Mouse (Mus musculus) limb, embryonic 12.5 days (tissue): Measurements from ENCODE around the gene Usp38. TPM values are rescaled to one million over a fixed set of nuclear protein-coding genes. Genes with fewer than 3 reads are reported as not detected.

ENCODE experiments used
- ATAC-seq: fragments of 200-750 bp; cut with Nextera tagmentation; 2 replicates; pipeline ENCODE4 v1.8.0; 2017; ENCODE audit warnings: low read depth, moderate TSS enrichment; ENCODE audit not compliant: insufficient number of reproducible peaks, insufficient read depth, low FRiP score, low TSS enrichment
- H3K27ac ChIP-seq: fragments of 300-500 bp; sonication (generic); 2 replicates; pipeline ENCODE4 v1.5.1; 2016; ENCODE audit warnings: mild to moderate bottlenecking, moderate library complexity
- H3K27me3 ChIP-seq: fragments of 300-500 bp; sonication (generic); 2 replicates; pipeline ENCODE4 v1.6.1; 2016; ENCODE audit warnings: mild to moderate bottlenecking, moderate library complexity
- H3K36me3 ChIP-seq: fragments of 300-500 bp; sonication (generic); 2 replicates; pipeline ENCODE4 v1.6.1; 2016; ENCODE audit warnings: mild to moderate bottlenecking, moderate library complexity
- H3K4me1 ChIP-seq: fragments of 300-500 bp; sonication (generic); replicated peaks from 2 replicates; pipeline ENCODE4 v1.6.1; 2016
- H3K4me2 ChIP-seq: fragments of 300-500 bp; sonication (generic); 2 replicates; pipeline ENCODE4 v1.6.1; 2016; ENCODE audit warnings: mild to moderate bottlenecking, moderate library complexity
- H3K4me3 ChIP-seq: fragments of 300-500 bp; sonication (generic); replicated peaks from 2 replicates; pipeline ENCODE4 v1.5.1; 2016; ENCODE audit warnings: mild to moderate bottlenecking
- H3K9ac ChIP-seq: fragments of 300-500 bp; sonication (generic); replicated peaks from 2 replicates; pipeline ENCODE4 v1.6.1; 2016; ENCODE audit warnings: mild to moderate bottlenecking, moderate library complexity
- H3K9me3 ChIP-seq: fragments of 300-500 bp; sonication (generic); 2 replicates; pipeline ENCODE4 v1.6.1; 2016; ENCODE audit warnings: mild to moderate bottlenecking, moderate library complexity
- WGBS: fragments of 180-500 bp; shearing (Covaris S2); methylation state at CpG from one replicate; pipeline ENCODE4 v1.1.7; 2016; 5-methylcytosine and 5-hydroxymethylcytosine counted together
- polyA plus RNA-seq: library from polyadenylated mRNA; unstranded; fragments of >200 nt; fragmentation: Nextera tagmentation; extraction: Ambion mirVana; gene quantifications from 2 replicates; pipeline ENCODE4 v1.2.1, GENCODE M21; 2016

Gene Usp38
- polyA plus RNA-seq, 1 experiment from 2014 or later, result 26.4 TPM

DNA sequence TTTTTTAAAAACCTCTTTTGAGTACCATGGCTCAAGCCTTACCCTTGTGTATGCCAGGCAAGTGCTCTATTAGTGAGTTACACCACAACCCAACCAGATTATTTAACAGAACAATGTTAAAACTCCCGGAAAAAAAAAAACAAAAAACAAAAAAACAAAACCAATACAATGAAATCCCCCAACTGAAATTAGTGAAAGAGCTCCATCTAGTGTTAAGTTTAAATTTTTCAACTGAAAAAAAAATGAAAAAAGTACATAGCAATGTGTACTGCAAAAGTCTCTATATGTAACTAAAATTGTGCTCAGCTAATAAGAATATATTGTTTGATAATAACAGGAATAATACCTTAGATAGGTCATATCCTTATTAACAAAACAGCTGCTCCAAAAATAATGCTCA, 18.1 kb downstream of the Usp38 start:
- no peaks in the 10 kb centered on the region for H3K4me1 ChIP-seq
- H3K36me3 ChIP-seq, result peaks cover 75% of the 10 kb centered on the region
- H3K27me3 ChIP-seq, result no peaks in the 10 kb centered on the region
- WGBS, result 31% methylated on average over 1 of the region's 1 CpGs
- no peak overlapping the region for H3K4me2 ChIP-seq
- no peak overlapping the region for H3K27ac ChIP-seq
- H3K9me3 ChIP-seq, result no peaks in the 10 kb centered on the region
- H3K4me3 ChIP-seq, result no peak overlapping the region
- ATAC-seq, result no peak
- no peak overlapping the region for H3K9ac ChIP-seq

DNA sequence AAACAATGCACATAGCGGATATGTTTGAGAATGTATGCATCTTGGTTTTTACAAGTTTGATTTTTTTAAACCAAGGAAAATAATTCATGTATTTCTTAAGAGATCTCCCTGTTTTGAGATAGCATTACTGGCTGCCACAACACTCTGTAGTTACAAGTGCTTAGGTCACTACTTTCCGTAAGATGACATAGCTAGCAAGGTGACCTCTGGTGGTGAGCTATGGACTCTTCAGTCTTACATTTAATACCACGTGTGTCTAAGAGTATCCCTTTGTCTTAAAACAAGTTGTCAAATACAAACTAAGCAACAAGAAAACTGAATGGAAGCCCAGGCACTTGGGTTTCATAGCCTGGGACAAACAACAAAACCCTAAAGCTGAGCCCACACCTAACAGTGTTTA, 22.8 kb downstream of the Usp38 start:
- H3K36me3 ChIP-seq, result peaks cover 78% of the 10 kb centered on the region
- 60% methylated on average over 3 of the region's 3 CpGs for WGBS
- no peak overlapping the region for H3K27ac ChIP-seq
- H3K9me3 ChIP-seq, result no peaks in the 10 kb centered on the region
- H3K4me2 ChIP-seq, result no peak overlapping the region
- H3K9ac ChIP-seq, result no peak overlapping the region
- no peak for ATAC-seq
- no peaks in the 10 kb centered on the region for H3K27me3 ChIP-seq
- no peaks in the 10 kb centered on the region for H3K4me1 ChIP-seq
- no peak overlapping the region for H3K4me3 ChIP-seq

DNA sequence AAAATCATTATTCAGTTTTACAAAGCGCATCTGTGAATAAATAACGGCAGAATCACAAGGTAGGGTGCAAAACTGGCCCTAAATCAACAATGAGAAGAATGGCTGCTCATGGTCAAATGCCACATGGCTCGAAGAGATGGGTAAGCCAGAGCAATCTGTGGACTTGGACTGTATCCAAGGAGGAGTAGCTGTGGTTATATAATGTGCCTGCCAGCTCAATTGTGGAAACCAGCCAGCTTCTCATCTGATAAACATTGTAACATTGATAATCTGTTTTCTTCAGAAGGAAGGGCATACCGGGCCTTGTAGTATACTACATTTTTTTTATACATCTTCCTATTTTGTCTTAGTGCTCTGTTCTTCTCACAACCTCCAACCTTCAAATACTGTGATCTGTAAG, 31.9 kb downstream of the Usp38 start:
- WGBS, result 92% methylated on average over 4 of the region's 4 CpGs
- Histone ChIP-seq H3K27ac (no peak overlapping the region), H3K4me2 (no peak overlapping the region), H3K27me3 (no peaks in the 10 kb centered on the region), H3K9me3 (no peaks in the 10 kb centered on the region), H3K9ac (no peak overlapping the region), H3K4me3 (no peak overlapping the region), H3K4me1 (no peaks in the 10 kb centered on the region), H3K36me3 (peaks cover 76% of the 10 kb centered on the region)
- ATAC-seq, result no peak

DNA sequence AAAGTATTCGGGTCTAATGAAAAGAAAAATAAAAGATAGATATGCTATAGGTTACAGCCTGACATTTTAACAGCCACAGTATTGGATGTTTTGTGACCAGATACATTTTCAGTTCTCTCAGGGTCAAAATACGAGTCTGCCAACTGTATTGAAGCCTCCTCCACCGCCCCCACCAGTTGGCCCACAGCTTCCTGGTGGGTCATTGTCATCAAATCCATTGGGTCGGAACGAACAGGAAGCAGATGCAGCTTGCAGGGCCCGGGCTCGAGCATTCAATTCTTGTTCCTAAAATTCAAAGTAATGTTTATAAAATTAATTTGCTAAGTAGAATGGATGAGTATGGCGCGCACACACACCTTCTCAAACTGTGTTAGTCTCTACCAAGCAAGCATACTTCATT, 33.0 kb downstream of the Usp38 start:
- Histone ChIP-seq H3K9ac (no peak overlapping the region), H3K27ac (no peak overlapping the region), H3K4me3 (no peak overlapping the region), H3K9me3 (no peaks in the 10 kb centered on the region), H3K36me3 (peaks cover 68% of the 10 kb centered on the region), H3K27me3 (no peaks in the 10 kb centered on the region), H3K4me2 (no peak overlapping the region), H3K4me1 (no peaks in the 10 kb centered on the region)
- ATAC-seq, result no peak
- 93% methylated on average over 9 of the region's 9 CpGs for WGBS

DNA sequence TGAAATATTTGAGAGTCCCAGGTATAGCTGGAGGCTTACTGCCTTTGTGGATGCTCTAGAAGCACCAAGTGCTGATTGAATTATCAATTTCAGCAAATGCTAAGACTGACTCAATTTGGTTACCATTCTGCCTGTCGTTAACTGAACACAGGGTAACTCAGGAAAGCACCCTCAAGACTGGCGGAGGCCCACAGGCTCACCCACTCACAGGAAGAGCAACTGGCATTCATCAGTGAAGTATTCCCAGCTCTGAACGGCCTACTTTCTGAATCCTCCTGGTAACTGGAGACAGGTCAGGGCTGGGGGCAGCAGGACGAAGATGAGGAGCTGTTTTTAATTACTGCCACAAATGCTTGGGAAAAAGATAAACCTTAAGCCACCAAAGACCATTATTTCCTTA, 34.7 kb downstream of the Usp38 start:
- 41% methylated on average over 4 of the region's 4 CpGs for WGBS
- ATAC-seq, result no peak
- Histone ChIP-seq H3K36me3 (peaks cover 52% of the 10 kb centered on the region), H3K9ac (no peak overlapping the region), H3K4me1 (no peaks in the 10 kb centered on the region), H3K27ac (no peak overlapping the region), H3K27me3 (no peaks in the 10 kb centered on the region), H3K4me2 (no peak overlapping the region), H3K4me3 (no peak overlapping the region), H3K9me3 (no peaks in the 10 kb centered on the region)

DNA sequence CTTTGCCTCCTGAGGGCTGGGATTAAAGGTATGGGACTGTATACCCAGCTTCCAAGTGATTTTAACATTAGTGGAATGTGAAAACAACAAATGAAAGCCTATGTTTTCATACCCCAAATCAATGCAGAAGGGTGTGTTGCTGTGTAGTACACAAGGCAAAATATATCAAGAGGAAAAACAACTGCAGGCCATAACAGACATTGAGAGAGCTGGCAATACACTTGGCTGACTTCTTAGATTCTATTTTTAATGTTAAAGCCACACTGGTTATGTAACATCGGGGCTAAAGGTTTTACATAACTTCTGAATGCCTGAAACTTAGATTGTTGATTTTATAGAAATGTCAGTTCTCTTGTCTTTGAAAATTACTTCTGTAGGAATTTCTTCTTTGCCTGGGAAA, 37.5 kb downstream of the Usp38 start:
- Histone ChIP-seq H3K9ac (no peak overlapping the region), H3K9me3 (no peaks in the 10 kb centered on the region), H3K4me2 (no peak overlapping the region), H3K4me3 (no peak overlapping the region), H3K27ac (no peak overlapping the region), H3K36me3 (peaks cover 26% of the 10 kb centered on the region), H3K27me3 (no peaks in the 10 kb centered on the region), H3K4me1 (no peaks in the 10 kb centered on the region)
- WGBS, result 88% methylated on average over 1 of the region's 1 CpGs
- ATAC-seq, result no peak

DNA sequence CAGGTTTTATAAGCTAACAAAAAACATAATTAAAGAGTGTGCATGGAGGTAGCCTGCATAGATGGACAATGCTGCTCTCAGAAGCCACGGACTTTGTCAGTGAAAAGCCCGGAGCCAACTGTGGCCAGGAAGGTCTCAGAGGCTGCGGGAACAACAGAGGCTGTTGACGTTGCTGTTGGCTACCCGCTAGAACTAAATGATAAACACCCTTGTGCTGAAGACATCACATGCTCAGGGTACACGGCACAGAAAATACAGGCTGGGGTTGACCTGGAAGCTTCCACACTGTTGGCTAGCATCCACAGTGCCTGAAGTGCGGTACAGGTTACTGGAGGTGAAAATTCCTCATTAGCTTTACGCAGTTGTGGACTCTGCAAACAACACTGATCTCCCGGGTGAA, 43.6 kb downstream of the Usp38 start:
- 77% methylated on average over 9 of the region's 9 CpGs for WGBS
- no peaks in the 10 kb centered on the region for H3K36me3 ChIP-seq
- no peak for ATAC-seq

DNA sequence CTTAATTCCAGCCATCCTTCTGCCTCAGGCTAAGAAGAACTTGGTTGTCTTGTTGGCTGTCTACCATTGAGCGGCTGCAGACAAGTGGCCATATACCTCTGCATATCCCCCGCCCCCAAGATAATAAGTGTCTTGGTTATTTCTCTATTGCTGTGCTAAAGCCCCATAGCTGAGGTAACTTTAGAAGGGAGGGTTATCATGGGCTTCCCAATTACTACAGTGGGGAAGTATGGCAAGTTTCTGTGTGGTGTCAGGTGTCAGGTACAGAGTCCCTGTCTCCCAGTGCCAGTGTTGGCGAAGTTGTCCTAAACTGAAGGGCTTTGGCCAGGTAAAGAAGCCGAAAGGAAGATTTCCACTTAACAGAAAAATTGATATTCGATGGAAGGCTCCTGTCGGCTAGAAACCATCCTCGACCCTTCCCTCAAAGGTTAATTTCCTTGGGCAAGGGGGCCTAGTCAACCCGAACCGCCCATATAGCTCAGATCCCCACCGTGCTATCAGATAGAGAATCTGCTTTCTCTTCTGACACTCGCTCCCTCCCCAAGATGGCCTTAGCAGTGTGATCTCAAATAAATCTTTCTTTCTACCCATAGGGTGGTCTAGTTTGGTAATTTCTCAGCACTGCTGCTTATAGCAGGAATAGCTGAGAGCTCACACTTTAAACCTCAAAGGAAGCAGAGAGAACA, 44.6 kb downstream of the Usp38 start:
- no peak for ATAC-seq
- no peaks in the 10 kb centered on the region; the same call in 1 of the 2 replicates for H3K4me1 ChIP-seq
- no peak overlapping the region for H3K27ac ChIP-seq
- H3K9ac ChIP-seq, result no peak overlapping the region
- no peaks in the 10 kb centered on the region for H3K27me3 ChIP-seq
- H3K4me2 ChIP-seq, result no peak overlapping the region
- H3K9me3 ChIP-seq, result no peaks in the 10 kb centered on the region
- no peaks in the 10 kb centered on the region for H3K36me3 ChIP-seq
- WGBS, result 76% methylated on average over 11 of the region's 11 CpGs
- H3K4me3 ChIP-seq, result no peak overlapping the region

More for the DNA sequence above, 43.6 kb downstream of the Usp38 start:
- H3K27me3 ChIP-seq, result no peaks in the 10 kb centered on the region
- no peaks in the 10 kb centered on the region for H3K9me3 ChIP-seq
- no peak overlapping the region for H3K27ac ChIP-seq
- no peaks in the 10 kb centered on the region; the same call in 1 of the 2 replicates for H3K4me1 ChIP-seq
- no peak overlapping the region for H3K9ac ChIP-seq
- no peak overlapping the region for H3K4me3 ChIP-seq
- no peak overlapping the region for H3K4me2 ChIP-seq

DNA sequence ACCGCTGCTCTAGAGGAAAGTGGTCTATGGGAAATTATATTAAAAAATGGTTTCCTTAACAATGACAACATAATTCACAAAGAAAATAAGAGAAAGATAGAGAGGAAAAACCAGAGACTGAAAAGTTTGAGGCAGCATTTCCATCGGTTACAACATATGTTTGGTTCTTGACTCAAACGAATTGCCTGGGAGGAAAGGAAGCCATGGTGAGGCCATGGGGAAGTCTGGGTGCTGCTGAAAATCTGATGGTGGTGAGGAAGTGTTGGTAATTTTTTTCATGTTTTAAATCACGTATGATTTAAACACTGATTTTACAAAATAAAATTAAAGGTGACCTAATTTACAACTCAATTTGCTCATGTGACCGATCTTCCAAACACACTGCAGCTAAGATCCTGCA, 45.3 kb downstream of the Usp38 start:
- ATAC-seq, result no peak
- no peak overlapping the region for H3K4me3 ChIP-seq
- H3K9me3 ChIP-seq, result no peaks in the 10 kb centered on the region
- no peak overlapping the region for H3K9ac ChIP-seq
- H3K36me3 ChIP-seq, result no peaks in the 10 kb centered on the region
- no peak overlapping the region for H3K27ac ChIP-seq
- WGBS, result 87% methylated on average over 5 of the region's 5 CpGs
- no peaks in the 10 kb centered on the region; the same call in 1 of the 2 replicates for H3K4me1 ChIP-seq
- no peaks in the 10 kb centered on the region for H3K27me3 ChIP-seq
- H3K4me2 ChIP-seq, result no peak overlapping the region

DNA sequence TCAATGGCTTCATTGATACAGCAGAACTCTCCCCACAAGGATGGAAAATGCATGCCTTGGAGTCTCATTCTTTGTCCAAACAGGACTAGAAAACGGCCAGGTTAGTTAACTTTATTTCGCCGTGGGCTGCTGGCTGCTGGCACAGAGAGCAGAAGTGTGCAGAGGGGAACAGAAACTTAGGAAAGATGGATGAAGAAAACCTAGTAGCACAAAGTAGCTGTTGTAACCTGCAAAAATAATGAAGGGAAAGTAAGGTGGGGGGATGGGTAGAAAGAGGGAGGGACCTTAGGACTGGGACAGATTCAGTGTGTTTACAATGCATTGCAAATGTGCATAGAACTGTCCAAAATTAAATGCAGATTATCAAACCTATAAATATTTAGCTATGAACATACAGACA, 51.6 kb downstream of the Usp38 start:
- H3K27ac ChIP-seq, result no peak overlapping the region
- peaks cover 11% of the 10 kb centered on the region; the same call in 1 of the 2 replicates for H3K4me1 ChIP-seq
- no peak overlapping the region for H3K9ac ChIP-seq
- 89% methylated on average over 3 of the region's 3 CpGs for WGBS
- no peaks in the 10 kb centered on the region for H3K36me3 ChIP-seq
- no peak overlapping the region for H3K4me3 ChIP-seq
- no peak for ATAC-seq
- H3K4me2 ChIP-seq, result no peak overlapping the region
- H3K27me3 ChIP-seq, result no peaks in the 10 kb centered on the region
- H3K9me3 ChIP-seq, result no peaks in the 10 kb centered on the region

DNA sequence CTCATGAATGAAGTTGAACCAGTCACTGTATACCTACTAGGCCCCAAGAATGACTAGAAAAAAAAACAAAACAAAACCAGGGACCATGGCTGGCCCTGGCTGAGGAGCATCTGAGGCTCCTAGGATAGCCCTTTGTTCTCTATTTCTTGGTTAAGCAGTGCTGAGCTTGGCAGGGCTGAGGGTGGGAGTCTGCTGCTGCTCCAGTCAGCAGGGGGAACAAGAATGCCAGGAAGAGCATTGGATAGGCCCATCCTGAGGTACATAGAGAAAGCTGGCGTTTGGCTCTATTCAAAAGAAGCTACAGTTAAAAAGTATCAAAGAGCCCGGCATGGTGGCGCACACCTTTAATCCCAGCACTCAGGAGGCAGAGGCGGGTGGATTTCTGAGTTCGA, 52.1 kb downstream of the Usp38 start:
- ATAC-seq, result no peak
- Histone ChIP-seq H3K9ac (no peak overlapping the region), H3K36me3 (no peaks in the 10 kb centered on the region), H3K9me3 (no peaks in the 10 kb centered on the region), H3K4me2 (no peak overlapping the region), H3K4me1 (peaks cover 11% of the 10 kb centered on the region; the same call in 1 of the 2 replicates), H3K27me3 (no peaks in the 10 kb centered on the region), H3K27ac (no peak overlapping the region), H3K4me3 (no peak overlapping the region)
- WGBS, result 94% methylated on average over 5 of the region's 5 CpGs

DNA sequence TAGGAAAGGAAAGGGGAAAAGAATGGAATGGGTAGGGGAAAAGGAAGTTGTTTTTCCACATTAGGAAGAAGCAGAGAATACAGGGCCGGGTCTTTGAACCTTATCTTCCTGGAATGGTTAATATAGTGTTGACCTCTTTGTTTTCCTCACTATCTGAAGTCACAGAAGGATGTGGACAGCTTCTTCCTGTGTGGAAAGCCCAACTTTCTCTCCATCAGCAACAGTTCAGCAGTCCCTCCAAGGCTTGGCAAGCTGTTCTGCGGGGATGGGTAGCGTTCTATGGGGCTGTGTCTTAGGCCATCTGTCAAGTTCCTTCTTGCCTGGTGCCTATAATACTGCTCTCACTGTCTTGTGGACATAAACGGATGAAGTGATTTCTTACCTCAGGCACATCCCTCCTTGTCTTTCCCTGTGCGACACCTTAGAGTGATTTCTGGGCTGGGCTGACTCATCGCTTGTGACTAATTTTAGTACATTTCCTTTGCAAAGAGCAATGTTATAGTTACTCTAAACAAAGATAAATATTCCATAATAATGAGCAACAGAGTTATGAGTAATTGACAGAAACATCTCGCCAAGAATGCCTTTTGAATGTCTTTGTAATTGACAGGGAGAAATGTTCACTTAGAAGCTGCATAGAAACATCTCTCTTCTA, 52.7 kb downstream of the Usp38 start:
- WGBS, result 85% methylated on average over 7 of the region's 7 CpGs
- ATAC-seq, result no peak
- no peaks in the 10 kb centered on the region for H3K9me3 ChIP-seq

More for the DNA sequence above, 52.7 kb downstream of the Usp38 start:
- Histone ChIP-seq H3K27ac (no peak overlapping the region), H3K27me3 (no peaks in the 10 kb centered on the region), H3K4me2 (no peak overlapping the region), H3K36me3 (no peaks in the 10 kb centered on the region), H3K9ac (no peak overlapping the region), H3K4me3 (no peak overlapping the region), H3K4me1 (peaks cover 11% of the 10 kb centered on the region; the same call in 1 of the 2 replicates)
